Mouse (Mus musculus): Measurements from ENCODE around the gene Lrmda.

- TF ChIP-seq CTCF (conservative IDR thresholded peaks at IDR 0.05; ENCODE audit: low read length) (peak; percentile 82), NANOG (IDR thresholded peaks at IDR 0.05; ENCODE audit: borderline replicate concordance, low read length) (no peak), POU5F1 (IDR thresholded peaks at IDR 0.05; ENCODE audit: borderline replicate concordance, low read length) (no peak)
Observed at GRCm38 (mm10) chr14:21981462-21981861, 38.0 kb upstream of the Lrmda start.
